Mouse (Mus musculus) limb, embryonic 11.5 days (tissue): ENCODE data around the gene Plxnb1. TPM values are rescaled to one million over a fixed set of nuclear protein-coding genes. Genes with fewer than 3 reads are reported as not detected.

Experiments
- ATAC-seq: fragments of 200-750 bp; cut with Nextera tagmentation; 2 replicates; pipeline ENCODE4 v1.8.0; 2017; ENCODE audit warnings: low read depth; ENCODE audit not compliant: insufficient number of reproducible peaks, low FRiP score, low TSS enrichment
- DNase-seq: peaks from one replicate; pipeline ENCODE4 v3.0.0-alpha.2; 2015; ENCODE audit warnings: low spot score
- H3K27ac ChIP-seq: fragments of 300-500 bp; sonication (generic); replicated peaks from 2 replicates; pipeline ENCODE4 v1.5.1; 2014; ENCODE audit warnings: low read depth, mild to moderate bottlenecking, low read length
- H3K27me3 ChIP-seq: fragments of 300-500 bp; sonication (generic); 2 replicates; pipeline ENCODE4 v1.6.1; 2014; ENCODE audit warnings: mild to moderate bottlenecking, low read length, mixed read lengths; ENCODE audit not compliant: control insufficient read depth, insufficient read depth
- H3K36me3 ChIP-seq: fragments of 300-500 bp; sonication (generic); 2 replicates; pipeline ENCODE4 v1.6.1; 2014; ENCODE audit warnings: mild to moderate bottlenecking, low read length, moderate library complexity, mixed read lengths; ENCODE audit not compliant: control insufficient read depth, insufficient read depth
- H3K4me1 ChIP-seq: fragments of 300-500 bp; sonication (generic); 2 replicates; pipeline ENCODE4 v1.6.1; 2014; ENCODE audit warnings: low read length, mixed read lengths; ENCODE audit not compliant: control insufficient read depth, insufficient read depth
- H3K4me2 ChIP-seq: fragments of 300-500 bp; sonication (generic); 2 replicates; pipeline ENCODE4 v1.6.1; 2014; ENCODE audit warnings: low read depth, mild to moderate bottlenecking, moderate library complexity; ENCODE audit not compliant: severe bottlenecking
- H3K4me3 ChIP-seq: fragments of 300-500 bp; sonication (generic); 2 replicates; pipeline ENCODE4 v1.5.1; 2014; ENCODE audit warnings: low read depth, low read length
- H3K9ac ChIP-seq: fragments of 300-500 bp; sonication (generic); 2 replicates; pipeline ENCODE4 v1.6.1; 2014; ENCODE audit warnings: mild to moderate bottlenecking, low read length
- H3K9me3 ChIP-seq: fragments of 300-500 bp; sonication (generic); 2 replicates; pipeline ENCODE4 v1.6.1; 2016; ENCODE audit warnings: low read length; ENCODE audit not compliant: control insufficient read depth
- WGBS: fragments of 180-500 bp; shearing (Covaris S2); extraction: QIAGEN DNeasy Blood & Tissue Kit; methylation state at CpG from one replicate; pipeline ENCODE4 v1.1.7; 2014; 5-methylcytosine and 5-hydroxymethylcytosine counted together
- polyA plus RNA-seq: library from polyadenylated mRNA; unstranded; fragments of >200 nt; fragmentation: Nextera tagmentation; extraction: Ambion mirVana; gene quantifications from 2 replicates; pipeline ENCODE4 v1.2.1, GENCODE M21; 2014

Gene Plxnb1
- polyA plus RNA-seq, 1 experiment from 2014 or later = 15.2 TPM

DNA sequence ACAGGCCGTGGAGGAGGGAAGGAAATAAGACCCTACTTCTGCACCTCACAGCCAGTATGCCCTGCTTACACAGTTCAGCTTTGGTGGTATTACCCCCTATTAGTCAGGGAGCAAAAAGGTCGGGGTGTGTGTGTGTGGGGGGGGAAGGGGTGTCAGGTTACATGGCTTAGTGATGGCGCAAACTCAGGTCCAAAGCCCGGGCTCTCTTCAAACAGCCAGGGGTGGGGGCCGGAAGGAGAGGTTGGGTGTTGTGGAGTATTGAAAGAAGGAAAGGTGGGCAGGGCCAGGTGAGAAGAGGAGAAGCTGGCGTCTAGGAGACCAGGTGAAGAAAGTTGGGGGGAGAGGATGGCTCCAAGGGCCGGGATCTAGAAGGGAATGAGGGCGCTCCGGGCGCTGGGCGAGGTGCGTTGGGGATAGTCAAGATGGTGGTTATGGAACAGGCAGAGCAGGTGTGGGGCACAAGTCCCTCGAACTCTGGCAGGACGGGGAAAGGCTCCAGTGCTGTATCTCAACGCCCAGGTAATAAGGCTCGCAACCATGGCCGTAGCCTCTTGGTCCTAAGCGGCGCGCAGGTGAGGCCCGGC, 544 bp upstream of the Plxnb1 start:
- ATAC-seq (peak; percentile 65), DNase-seq (peak; percentile 76)
- WGBS = under 1% methylated on average over 19 of the region's 21 CpGs

GRCm38 (mm10) chr9:109096251-109096661, 1.1 kb downstream of the Plxnb1 start:
- peaks cover 36% of the 10 kb centered on the region for H3K4me1 ChIP-seq

More for the DNA sequence above, 544 bp upstream of the Plxnb1 start:
- Histone ChIP-seq H3K27ac (peak overlapping the region; percentile 100), H3K27me3 (no peaks in the 10 kb centered on the region), H3K9me3 (no peaks in the 10 kb centered on the region), H3K36me3 (no peaks in the 10 kb centered on the region), H3K4me3 (peak overlapping the region; percentile 75), H3K4me1 (peaks cover 36% of the 10 kb centered on the region), H3K4me2 (peak overlapping the region; percentile 80), H3K9ac (peak overlapping the region; percentile 99)

GRCm38 (mm10) chr9:109096856-109097255, 1.7 kb downstream of the Plxnb1 start:
- ATAC-seq (no peak), DNase-seq (peak; percentile 28)
- Histone ChIP-seq H3K36me3 (no peaks in the 10 kb centered on the region), H3K27me3 (no peaks in the 10 kb centered on the region), H3K9ac (peak overlapping the region; percentile 99), H3K27ac (0 out of 2 replicates have a peak overlapping the region, but pooled peaks have one; percentile 5), H3K4me2 (peak overlapping the region; percentile 80), H3K4me3 (peak overlapping the region; percentile 75), H3K9me3 (no peaks in the 10 kb centered on the region), H3K4me1 (peaks cover 36% of the 10 kb centered on the region)
- 30% methylated on average over 6 of the region's 6 CpGs for WGBS

More at GRCm38 (mm10) chr9:109096251-109096661, 1.1 kb downstream of the Plxnb1 start:
- Histone ChIP-seq H3K27me3 (no peaks in the 10 kb centered on the region), H3K9me3 (no peaks in the 10 kb centered on the region), H3K36me3 (no peaks in the 10 kb centered on the region), H3K4me3 (peak overlapping the region; percentile 75), H3K27ac (peak overlapping the region; percentile 100), H3K9ac (peak overlapping the region; percentile 99), H3K4me2 (peak overlapping the region; percentile 80)
- ATAC-seq (no peak), DNase-seq (no peak)
- WGBS = 26% methylated on average over 9 of the region's 9 CpGs

- no peak for DNase-seq
Observed at GRCm38 (mm10) chr9:109097291-109097690, 2.1 kb downstream of the Plxnb1 start.

GRCm38 (mm10) chr9:109097831-109098230, 2.6 kb downstream of the Plxnb1 start:
- WGBS = 76% methylated on average over 5 of the region's 5 CpGs
- Histone ChIP-seq H3K27ac (no peak overlapping the region), H3K4me1 (peaks cover 36% of the 10 kb centered on the region), H3K9me3 (no peaks in the 10 kb centered on the region), H3K4me2 (peak overlapping the region; percentile 80; the same call in 1 of the 2 replicates), H3K36me3 (peaks cover 3% of the 10 kb centered on the region), H3K27me3 (no peaks in the 10 kb centered on the region), H3K4me3 (no peak overlapping the region), H3K9ac (no peak overlapping the region)
- DNase-seq = no peak
- ATAC-seq = no peak

More at GRCm38 (mm10) chr9:109097291-109097690, 2.1 kb downstream of the Plxnb1 start:
- Histone ChIP-seq H3K36me3 (no peaks in the 10 kb centered on the region), H3K9ac (peak overlapping the region; percentile 99; the same call in 1 of the 2 replicates), H3K4me1 (peaks cover 36% of the 10 kb centered on the region), H3K4me3 (peak overlapping the region; percentile 75), H3K27me3 (no peaks in the 10 kb centered on the region), H3K9me3 (no peaks in the 10 kb centered on the region), H3K4me2 (peak overlapping the region; percentile 80), H3K27ac (peak overlapping the region; percentile 66)
- no peak for ATAC-seq
- WGBS = 45% methylated on average over 6 of the region's 6 CpGs

DNA sequence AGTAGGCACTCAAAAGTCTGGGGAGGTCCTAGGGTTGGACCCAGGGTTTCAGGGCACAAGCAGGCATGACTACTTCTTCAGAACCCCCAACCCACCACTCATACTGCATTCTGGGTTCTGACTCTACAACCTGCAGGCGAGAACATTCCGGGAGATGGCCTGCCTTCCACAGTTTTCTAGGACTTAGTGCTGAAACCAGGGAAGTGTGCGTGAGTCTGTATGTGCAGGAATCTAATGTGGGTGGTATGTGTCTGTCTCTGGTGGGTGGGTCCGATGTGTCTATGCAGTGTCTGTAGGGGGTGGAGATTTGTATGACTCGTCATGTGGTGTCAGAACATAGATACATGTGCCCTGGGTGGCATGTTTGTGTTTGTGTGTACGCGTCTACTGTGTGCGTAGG, 3.2 kb downstream of the Plxnb1 start:
- H3K9me3 ChIP-seq = no peaks in the 10 kb centered on the region
- H3K27ac ChIP-seq = no peak overlapping the region
- no peak overlapping the region for H3K9ac ChIP-seq
- no peaks in the 10 kb centered on the region for H3K27me3 ChIP-seq
- H3K4me1 ChIP-seq = peaks cover 36% of the 10 kb centered on the region
- peaks cover 7% of the 10 kb centered on the region for H3K36me3 ChIP-seq
- WGBS = 93% methylated on average over 8 of the region's 8 CpGs
- H3K4me3 ChIP-seq = 0 out of 2 replicates have a peak overlapping the region, but pooled peaks have one; percentile 3
- H3K4me2 ChIP-seq = peak overlapping the region; percentile 80; the same call in 1 of the 2 replicates
- DNase-seq (no peak), ATAC-seq (no peak)

DNA sequence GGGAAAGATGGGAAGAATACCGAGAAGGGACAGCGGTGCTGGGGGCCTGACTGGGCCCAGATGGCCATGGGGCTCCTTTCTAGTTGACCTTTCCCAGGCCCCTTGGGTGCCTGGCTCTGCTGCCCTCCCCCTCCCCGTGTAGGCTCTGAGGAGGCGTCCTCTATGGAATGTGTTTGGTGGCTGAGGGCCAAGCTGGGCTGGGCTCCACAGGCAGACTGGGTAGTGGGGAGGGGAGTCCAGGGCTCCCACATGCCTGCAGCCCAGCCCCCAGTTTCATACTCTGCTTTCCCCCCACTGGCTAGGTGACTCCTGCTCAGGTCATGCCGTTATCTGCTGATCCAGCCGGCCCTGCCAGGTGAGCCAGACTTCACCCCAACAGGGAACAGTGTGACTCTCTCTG, 3.8 kb downstream of the Plxnb1 start:
- H3K4me1 ChIP-seq = peaks cover 34% of the 10 kb centered on the region

DNA sequence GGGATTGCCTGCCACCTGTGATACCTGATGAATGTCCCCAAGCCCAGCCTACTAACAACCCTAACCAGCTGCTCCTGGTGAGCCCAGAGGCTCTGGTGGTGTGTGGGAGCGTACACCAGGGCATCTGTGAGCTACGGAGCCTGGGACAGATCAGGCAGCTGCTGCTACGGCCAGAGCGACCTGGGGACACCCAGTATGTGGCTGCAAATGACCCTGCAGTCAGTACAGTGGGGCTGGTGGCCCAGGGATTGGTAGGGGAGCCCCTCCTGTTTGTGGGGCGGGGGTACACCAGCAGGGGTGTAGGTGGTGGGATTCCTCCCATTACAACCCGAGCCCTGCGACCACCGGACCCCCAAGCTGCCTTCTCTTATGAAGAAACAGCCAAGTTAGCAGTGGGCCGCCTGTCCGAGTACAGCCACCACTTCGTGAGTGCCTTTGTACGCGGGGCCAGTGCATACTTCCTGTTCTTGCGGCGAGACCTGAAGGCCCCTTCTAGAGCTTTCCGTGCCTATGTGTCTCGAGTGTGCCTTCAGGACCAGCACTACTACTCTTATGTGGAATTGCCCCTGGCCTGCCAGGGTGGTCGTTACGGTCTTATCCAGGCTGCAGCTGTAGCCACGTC, 5.2 kb downstream of the Plxnb1 start:
- Histone ChIP-seq H3K36me3 (peaks cover 11% of the 10 kb centered on the region), H3K27me3 (no peaks in the 10 kb centered on the region), H3K27ac (no peak overlapping the region), H3K9ac (no peak overlapping the region), H3K9me3 (no peaks in the 10 kb centered on the region), H3K4me2 (no peak overlapping the region), H3K4me3 (no peak overlapping the region), H3K4me1 (peaks cover 25% of the 10 kb centered on the region)
- 93% methylated on average over 20 of the region's 20 CpGs for WGBS
- no peak for ATAC-seq
- DNase-seq = no peak

More for the DNA sequence above, 3.8 kb downstream of the Plxnb1 start:
- no peak overlapping the region for H3K4me2 ChIP-seq
- WGBS = 68% methylated on average over 6 of the region's 6 CpGs
- DNase-seq (no peak), ATAC-seq (no peak)
- no peaks in the 10 kb centered on the region for H3K9me3 ChIP-seq
- H3K4me3 ChIP-seq = 0 out of 2 replicates have a peak overlapping the region, but pooled peaks have one; percentile 3
- peaks cover 9% of the 10 kb centered on the region for H3K36me3 ChIP-seq
- no peak overlapping the region for H3K9ac ChIP-seq
- no peak overlapping the region for H3K27ac ChIP-seq
- no peaks in the 10 kb centered on the region for H3K27me3 ChIP-seq
